Mouse (Mus musculus) lung, postnatal 10 days (tissue): ENCODE measurements around the gene Gm17087.

Experiments used
- DNase-seq: peaks from one replicate; pipeline ENCODE4 v3.0.0; 2021

The Gm17087 gene

DNA sequence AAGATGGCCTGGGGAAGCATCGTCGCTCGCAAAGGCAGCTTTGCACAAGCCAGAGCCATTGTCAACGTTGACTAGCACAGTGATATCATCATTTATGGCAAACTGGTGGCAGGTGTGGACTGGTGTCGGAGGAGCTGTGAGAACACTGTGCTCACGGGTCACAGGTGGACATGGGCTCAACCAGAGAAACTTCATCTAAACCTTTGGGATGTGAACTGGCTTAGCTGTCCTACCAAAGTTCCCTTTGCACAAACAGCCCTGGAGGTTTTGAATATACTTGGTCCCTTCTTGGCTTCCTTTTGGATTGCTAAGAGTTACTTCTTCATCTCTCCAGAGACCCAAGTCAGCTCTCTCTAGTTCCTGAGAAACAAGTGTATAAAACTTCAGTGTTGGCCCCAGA, at the start of gene Gm17087:
Gene Gm17087, minus strand, starts transcription at position 101 of the 400 bp plus-strand sequence.
- no peak for DNase-seq

DNA sequence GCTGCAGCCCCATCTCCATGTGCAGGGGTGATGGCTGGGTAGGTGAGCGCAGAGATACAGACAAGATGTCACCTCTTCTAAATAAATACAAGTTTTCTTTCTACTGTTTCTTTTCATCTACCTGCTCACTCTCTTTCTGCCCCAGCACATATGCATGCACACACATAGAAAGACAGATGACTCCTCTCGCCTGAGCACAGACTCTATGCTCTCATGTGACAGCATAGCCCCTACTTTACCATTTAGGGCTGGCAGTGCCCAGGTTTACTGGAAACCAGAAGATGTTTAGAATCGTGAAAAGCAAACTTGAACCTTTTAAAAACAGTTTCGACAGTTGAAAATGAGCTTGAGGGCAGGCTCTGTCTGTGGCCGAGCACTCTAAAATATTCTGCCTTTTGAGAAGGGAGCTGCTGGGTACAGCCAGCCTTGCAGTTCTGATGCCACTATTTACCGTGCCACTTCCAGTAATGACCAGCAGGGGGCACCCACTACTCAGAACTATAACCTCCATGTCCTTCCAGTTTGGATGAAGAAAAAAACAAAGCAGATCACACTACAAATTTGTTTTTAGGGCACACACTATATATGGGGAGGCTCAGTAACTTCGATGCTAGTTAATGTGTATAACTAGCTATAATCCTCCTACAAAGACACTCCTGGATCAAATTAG, 47.3 kb upstream of the Gm17087 start:
- peak; percentile 85 for DNase-seq

DNA sequence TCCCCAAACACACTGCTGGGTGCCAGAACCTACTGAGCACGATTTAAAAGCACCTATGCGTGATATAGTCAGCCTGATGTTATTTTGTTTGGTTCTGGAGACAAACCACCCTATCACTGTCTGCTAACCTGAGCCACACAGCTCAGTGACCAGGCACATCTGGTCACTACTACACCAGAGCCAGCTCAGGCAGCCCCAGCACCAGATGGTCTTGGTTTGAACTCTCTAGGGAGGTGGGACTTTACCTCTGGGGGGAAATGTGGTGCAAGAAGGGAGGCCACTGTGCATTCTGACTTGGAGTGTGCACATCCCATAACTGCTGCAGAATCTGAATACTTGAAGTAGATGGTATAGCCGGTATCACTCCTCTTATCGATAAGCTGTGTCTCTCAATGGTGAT, 45.2 kb upstream of the Gm17087 start:
- DNase-seq, result no peak

DNA sequence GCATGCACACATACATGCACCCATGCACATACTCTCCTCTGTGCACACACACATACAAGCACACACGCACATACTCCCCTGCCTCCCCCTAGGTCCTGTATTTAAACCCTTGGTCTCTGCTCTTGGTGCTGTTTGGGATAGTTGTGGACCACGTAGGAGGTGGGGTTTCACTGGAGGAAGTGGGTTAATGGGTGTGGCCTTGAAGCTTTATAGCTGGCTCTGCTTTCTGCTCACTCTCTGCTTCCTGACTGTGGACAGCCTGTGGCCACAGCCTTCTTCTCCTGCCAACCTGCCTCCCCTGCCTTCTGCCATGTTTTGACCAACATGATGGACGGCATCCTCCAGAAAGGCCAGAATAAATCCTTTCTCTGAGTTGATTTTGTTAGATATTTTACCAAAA, 39.9 kb upstream of the Gm17087 start:
- no peak for DNase-seq

DNA sequence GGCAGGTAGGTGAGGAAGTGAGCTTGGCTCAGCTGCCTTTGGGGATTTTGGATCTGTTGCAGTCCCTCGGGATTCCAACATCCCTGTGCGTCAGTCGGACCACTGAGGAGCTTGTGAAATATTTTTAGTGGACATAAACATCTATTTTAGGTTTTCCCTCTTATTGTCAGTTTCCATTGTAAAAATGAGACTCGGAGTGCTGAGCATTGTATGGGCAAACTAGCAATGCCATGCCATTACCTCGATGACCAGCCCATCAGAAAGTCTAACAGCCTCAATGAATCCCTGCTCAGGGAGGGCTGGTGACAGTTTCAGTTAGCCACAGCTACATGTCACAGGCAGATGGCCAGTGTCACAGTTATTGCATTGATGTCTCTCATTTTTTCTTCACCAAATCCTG, 39.2 kb upstream of the Gm17087 start:
- no peak for DNase-seq

DNA sequence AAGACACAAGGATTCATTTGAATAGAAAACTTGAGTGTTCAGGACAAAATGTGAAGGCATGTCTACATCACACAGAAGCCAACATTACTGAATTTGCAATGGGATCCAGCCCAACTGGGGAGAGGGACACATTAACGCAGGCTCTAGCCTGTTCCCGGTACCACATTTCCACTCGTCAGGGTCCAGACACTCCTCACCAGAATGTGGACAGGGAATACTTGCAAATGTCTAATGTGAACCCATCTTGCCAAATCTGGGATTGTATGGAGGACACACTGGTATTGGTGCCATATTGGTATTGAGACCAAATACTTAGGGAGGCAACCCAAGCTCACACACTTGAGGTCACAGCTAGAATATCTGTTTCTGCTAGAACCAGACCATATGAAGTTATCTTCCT, 36.2 kb upstream of the Gm17087 start:
- DNase-seq, result no peak

DNA sequence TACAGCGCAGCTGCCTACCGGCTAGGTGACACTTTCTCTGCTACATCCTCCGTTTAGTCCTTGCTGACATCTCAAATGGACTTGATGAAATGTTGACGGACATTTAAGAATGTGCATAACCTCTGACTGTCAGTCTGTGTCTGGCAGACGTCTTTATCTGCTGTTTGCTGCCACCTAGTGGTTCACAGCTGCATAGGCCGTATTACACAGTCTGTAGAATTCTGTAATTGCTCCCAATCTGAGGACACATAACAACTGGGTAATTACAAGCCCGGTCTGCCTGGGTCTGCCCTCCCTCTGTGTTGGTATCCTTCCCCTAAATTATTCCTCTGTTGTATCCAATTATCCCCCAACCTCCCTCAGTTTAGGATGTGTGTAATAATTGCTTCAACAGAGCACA, 31.0 kb upstream of the Gm17087 start:
- peak; percentile 71 for DNase-seq

DNA sequence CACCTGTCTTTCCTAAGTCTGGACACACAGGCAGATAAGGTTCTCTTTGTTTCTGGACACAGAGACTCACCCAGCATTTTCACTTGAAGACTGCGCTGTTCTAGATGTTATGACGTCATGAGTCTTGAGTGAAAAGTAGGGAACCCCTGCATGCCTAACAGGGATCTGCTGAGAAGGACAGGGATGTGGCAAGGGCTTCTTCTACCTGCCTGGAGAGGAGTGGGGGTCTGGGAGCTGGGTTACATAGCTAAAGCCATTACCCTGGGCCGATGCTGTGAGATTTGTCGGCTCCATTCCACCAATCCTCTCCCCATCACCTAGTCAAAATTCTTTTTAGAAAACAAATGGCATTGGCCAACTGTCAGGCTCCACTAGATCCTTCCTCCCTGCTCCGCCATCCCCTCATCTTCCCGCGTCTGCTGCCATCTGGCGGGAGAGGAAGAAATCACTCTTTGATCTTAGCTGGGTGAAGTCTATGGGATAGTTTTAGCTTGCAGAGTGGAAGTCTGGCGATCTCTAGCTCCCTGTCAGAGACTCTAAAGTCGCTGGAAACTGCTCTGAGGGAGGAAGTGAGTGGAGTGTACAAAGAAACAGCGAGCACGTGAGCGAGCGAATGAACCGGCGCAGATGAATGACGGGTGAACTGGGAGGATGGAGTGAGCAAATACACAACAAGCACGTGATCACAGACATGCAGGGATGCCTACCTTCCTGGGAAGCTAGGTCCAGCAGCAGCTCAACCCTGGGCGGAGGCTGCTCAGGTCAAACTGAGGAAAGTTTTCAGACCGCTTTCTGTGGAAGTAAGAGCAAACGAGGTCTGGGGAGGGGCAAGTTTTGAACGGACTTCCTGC, 25.9 kb upstream of the Gm17087 start:
- DNase-seq, result peak; percentile 83

DNA sequence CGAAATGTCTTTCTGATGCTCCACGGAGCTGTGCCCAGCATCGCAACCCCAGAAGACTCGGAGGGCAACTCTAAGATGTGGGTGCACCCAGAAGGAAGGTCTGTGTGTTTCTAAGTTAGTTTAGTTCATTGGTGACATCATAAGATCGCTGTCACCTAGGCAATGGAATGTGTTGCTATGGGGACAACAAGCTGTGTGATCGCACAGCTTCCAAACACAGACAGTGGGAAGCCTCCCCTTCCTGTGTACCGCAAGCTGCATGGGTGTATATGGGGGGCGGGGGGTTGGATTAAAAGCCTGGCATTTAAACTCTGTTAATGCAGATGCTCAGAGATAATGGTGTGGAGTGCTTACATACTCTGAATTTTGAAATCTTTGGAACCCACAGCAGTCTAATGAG, 14.8 kb upstream of the Gm17087 start:
- no peak for DNase-seq

DNA sequence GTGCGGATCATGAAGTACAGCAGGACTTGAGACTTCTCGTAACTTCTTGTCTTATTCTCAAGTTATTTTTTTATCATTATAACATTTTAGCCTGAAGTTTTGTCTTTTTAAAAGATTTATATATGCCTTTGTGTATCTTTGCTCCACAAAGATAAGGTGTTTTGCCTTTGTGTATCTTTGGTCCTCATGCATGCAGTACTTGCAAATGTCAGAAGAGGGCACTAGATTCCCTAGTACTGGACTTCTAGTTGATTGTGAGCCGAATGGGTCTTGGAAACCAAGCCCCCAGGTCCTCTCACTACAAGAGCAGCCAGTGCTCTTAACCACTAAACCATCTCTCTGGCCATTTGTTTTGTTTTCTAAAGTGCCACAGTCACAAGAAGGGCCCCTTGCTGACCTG, 13.6 kb upstream of the Gm17087 start:
- DNase-seq, result peak; percentile 14

DNA sequence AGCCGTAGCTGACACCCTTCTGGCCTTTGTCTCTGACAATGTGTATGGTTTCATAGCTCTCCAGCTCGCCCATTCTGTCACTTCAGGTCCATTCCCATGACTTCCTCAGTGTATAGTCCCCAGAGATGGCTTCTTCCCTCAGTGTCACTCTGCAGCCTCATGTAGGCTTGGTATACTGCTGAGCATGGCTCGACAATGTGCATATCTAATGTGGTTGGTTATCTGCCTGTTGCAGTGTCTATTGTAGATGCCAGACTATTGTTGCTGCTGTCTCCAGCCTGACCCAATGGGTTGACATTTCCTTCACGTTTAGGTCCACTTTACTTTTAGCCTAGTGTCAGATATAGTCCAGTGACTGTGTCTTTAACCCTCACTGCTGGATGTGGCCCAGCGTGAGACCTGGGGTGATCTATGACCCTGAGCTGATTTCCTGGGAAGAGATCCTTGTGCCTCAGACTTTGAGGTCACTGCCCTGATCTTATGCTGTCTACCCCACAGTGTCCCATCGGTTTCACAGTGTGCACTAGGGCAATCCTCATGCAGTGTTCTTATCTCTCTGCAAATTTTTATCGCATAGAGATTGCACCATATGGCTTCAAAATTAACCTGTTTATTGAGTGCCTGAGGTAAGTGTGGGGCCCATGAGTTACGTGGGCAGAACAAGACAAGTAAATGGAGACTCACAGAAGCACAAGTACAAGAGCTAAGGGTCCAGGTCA, 7.0 kb upstream of the Gm17087 start:
- no peak for DNase-seq

DNA sequence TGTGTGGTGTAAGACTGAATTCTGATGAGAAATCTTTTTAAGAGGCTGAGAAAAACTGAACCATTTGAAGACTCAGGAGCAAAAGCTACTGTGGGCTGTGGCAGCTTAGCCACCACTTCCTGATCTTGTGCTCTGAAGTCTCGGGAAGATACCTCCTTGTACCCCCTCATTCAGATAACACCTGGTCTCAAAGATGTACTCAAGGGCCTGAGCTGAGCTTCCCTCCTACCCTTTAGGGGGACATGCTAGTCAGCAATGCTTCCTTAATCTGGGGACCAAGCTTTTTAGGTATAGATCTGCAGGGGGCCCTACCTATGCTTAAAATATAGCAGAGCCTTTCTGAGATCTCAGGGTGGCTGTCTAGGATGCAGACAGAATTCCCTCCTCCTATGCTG, 3.9 kb downstream of the Gm17087 start:
- DNase-seq, result no peak

DNA sequence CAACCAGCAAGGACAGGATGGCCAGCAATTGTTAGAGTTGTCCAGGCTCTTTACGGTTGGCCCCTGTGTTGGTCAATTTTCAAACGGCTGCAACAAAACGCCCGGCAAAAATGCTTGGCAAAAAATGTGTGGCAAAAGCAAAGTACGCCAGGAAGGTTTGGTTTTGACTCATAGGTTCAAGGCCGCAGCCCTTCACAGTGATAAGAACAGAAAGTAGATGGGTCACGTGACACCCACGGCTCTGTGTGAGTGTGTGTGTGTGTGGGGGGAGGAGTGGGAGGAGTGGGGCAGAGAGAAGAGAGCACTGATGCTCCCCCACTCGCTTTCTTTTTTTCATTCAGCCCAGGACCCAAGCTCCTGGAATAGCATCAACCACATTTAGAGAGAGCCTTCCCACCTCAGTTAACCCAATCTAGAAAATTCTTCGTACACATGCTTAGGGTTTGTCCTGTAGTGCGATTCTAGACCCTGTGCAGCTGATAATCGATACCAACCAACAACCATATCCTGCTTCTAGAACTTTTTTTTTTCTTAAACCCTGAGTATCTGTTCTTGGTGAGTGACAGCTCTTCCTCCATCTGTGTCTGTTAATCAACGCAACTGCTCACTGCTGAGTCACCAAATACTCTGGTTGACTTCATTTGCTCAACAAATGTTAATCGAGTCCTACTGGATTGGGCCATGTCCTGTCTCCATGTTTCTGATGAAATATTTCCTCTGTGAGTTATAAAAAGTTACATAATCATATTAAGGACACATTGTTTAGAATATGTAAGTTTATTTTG, 4.5 kb downstream of the Gm17087 start:
- no peak for DNase-seq

DNA sequence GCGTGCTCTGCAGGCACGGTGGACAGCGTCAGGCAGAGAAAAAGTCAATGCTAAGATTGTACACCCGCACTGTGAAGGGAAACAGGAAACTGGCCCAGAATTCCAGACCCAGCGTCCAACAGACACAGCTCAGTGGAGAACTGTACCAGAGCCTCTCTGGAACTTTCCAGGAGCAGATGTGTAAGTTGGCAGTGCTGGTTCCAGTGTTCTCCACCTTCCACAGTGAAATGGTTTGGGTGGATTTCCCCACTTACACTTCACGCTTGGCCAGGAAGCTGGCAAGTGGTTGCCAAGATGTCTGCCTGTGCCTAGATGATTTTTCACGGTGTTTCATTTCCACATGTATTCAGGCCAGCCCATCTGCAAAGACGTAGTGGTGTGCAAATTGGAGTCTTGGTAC, 8.8 kb downstream of the Gm17087 start:
- no peak for DNase-seq

DNA sequence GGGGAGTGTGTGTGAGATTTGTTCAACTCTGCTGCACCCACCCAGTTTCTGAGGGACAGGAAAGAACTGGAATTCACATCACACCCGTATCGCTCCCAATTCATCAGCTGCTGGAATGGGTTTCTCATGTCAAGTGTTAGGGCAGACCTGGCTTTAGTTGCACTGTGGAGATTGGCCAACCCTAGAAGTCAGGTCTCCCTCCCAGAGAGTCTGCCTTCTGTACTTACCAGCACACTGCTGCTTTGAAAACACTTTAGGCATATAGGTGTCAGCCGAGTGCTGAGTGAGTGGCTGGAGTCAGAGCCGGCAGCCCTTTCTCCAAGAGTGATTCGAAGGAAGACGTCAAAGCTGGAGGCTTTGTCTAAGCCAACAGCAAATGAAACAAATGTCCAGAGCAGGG, 10.5 kb downstream of the Gm17087 start:
- no peak for DNase-seq

DNA sequence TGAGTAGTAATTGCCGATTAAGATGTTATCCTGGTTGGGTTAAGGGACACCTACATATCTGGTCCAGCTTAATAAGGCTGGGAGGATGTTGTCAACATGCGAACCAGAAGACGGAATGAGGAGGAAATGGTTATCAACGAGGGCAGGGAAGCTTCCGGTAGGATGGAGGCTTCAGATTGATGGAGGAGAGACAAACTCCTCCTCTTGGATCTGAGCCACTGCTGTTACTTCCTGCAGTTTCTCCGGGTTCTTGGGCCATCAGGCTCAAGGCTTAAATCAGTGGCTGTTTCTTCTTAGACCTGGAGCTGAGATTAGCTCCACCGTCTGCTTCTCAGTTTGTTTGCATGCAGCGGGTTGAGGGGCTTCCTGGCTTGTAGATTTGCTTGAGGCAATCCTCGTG, 11.0 kb downstream of the Gm17087 start:
- DNase-seq, result no peak

DNA sequence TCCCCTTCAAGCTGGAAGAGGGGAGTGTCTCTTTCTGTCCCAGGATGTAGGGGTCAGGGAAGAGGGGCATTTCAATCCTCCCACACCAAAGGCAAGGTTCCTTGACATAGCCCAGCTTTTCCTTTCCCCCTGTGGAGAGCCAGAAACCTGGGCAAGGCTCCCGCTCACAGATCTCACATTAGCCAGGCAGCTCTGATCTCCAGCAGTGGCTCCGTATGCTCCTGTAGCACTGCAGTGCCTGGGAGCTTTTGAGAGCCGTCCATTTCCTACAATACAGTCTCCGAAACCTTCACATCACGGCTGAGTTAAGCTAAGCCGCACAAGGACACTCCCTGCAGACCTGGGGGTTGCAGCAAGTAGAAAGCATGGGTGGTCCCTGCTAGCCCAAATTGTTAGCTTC, 12.5 kb downstream of the Gm17087 start:
- no peak for DNase-seq

DNA sequence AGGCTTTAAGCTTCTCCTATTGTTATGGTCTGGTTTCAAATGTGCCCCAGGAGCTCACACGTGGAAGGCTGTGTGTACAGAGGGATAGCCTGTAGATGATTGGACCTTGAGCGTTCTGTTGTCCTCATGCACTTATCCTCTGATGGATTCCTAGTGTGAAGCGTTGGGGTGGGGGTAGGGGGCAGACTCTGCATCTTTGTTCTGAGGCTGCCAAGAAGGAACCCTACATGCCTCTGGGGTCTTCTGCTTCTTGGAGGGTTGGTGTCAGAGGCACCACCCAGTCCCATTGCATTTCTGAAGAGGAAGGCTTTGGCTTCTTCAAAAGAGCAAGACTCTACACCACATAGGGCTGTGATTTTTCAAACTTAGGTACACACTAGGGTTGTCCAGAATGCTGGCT, 13.1 kb downstream of the Gm17087 start:
- DNase-seq, result no peak

DNA sequence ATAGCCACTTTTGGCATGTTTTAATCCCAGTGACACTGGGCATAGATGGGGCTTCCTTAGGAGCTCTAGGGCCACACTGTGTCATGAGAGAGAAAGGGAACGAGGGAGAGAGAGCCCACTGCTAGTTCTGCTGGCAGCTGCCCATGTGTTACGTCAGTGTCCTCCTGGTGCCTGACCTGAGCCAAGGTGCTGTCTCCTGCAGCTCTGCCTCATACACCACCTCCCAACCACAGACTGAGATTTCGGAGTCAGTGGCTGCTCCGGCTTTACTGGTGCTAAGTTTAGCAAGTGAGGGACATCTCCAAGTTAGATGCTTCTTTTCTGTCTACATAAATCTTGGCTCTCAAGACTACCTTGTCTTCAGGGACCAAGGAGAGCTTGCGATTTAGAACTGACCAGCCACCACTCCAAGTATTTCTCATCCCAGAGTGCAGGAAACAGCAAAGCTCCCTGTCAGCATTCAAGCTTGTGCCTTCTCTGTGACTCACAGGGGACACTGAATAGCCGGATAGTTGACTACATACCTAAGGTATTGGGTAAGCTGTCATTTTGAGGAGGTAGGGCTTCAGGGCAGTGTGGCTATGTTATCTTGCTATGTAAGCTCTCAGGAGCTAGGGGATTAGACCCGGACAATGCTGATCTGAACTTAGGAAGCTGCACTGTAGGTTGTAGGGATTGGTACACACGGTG, 14.3 kb downstream of the Gm17087 start:
- DNase-seq, result no peak

DNA sequence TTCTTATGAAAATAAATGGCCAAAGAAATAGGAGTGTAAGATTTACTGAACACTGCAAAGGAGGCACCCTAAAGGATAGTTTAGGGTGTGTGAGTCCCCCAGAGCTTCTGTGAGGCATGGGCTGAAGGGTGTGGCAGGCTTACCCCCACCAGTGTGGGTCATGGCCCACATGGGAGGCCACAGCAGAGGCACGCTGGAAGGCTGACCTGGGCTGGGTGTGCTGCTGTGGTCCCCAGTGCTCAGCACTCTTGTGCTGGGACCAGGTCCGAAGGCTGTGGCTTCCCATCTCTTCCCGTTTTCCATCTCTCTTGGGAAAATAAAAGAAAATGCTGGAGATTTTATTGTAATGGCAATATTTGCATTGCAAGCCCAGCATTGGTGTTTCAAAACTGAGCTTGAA, 15.1 kb downstream of the Gm17087 start:
- no peak for DNase-seq

DNA sequence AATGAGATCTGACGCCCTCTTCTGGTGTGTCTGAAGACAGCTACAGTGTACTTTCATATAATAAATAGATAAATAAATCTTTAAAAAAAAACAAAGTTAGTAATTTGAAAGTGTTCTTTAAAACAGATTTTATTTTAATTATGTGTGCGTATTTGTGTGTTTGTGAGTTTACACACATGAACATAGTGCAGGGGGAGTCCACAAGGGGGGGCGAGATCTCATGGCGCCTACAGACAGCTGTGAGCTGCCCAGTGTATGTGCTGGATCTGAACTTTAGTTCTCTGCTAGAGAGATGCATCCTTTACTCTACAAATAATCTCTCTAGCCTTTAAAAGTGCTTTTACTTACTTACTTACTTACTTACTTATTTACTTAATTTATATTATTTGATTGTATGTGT, 18.0 kb downstream of the Gm17087 start:
- no peak for DNase-seq

DNA sequence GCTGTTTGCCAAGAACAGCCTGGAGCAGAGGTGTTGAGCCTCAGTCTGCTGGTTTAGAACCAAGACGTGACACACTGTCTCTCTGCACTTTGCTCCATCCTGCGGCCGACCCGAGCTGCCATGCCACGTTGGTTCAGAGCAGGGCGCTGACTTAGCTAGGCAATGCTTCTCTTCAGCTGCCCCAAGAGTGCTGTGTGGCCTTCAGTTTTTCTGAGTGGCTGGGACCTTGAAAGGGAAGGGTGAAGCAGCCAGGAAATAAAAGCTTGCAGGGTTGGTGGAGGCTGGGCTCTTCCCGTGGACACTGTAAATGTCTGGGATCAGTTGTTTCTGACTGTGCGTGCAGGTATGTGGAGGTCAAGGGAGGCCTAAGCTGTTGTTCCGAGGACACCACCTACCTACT, 20.4 kb downstream of the Gm17087 start:
- no peak for DNase-seq
